Mouse (Mus musculus) layer of hippocampus, adult 2 months (tissue): ENCODE results near the gene Cep70. TPM values are rescaled to one million over a fixed set of nuclear protein-coding genes. Genes with fewer than 3 reads are reported as not detected.

Experiments
- DNase-seq, 2 experiments: peaks; one replicate each; pipeline ENCODE4 v3.0.0; 2022; ENCODE audit warnings: low spot score in 2 of 2
- H3K27ac ChIP-seq: fragments of 200-600 bp; 2 replicates; pipeline ENCODE4 v1.8.1; 2022
- H3K4me3 ChIP-seq: fragments of 200-600 bp; 2 replicates; pipeline ENCODE4 v1.8.1; 2022; ENCODE audit warnings: mild to moderate bottlenecking
- CTCF ChIP-seq: fragments of 200-600 bp; conservative IDR thresholded peaks from 2 replicates; pipeline ENCODE4 v1.8.1; 2022; ENCODE audit warnings: antibody characterized with exemption, mild to moderate bottlenecking, moderate library complexity
- long read RNA-seq, 2 experiments: library from polyadenylated mRNA; stranded (forward); transcript quantifications; one replicate each; pipeline ENCODE4 v2.0.0; 2021; ENCODE audit warnings: borderline mapping rate in 2 of 2
- total RNA-seq, 2 experiments: library from RNA; stranded (reverse); gene quantifications; 2 replicates each; pipeline ENCODE4 v1.2.3; 2021

The Cep70 gene
- 10 to 100 TPM; 27.5 to 34.0 TPM for total RNA-seq
- long read RNA-seq, experiment 1, partial matches to known transcripts, result 0 of 13 reads
- long read RNA-seq, experiment 1, other reads (novel, unspliced or antisense), result 8 of 13 reads
- long read RNA-seq, experiment 2, transcript Cep70-201 (18 exons, 2,606 nt), result major isoform, 5 of 14 reads
- long read RNA-seq, experiment 2, partial matches to known transcripts, result 2 of 14 reads
- long read RNA-seq, experiment 2, other reads (novel, unspliced or antisense), result 7 of 14 reads

DNA sequence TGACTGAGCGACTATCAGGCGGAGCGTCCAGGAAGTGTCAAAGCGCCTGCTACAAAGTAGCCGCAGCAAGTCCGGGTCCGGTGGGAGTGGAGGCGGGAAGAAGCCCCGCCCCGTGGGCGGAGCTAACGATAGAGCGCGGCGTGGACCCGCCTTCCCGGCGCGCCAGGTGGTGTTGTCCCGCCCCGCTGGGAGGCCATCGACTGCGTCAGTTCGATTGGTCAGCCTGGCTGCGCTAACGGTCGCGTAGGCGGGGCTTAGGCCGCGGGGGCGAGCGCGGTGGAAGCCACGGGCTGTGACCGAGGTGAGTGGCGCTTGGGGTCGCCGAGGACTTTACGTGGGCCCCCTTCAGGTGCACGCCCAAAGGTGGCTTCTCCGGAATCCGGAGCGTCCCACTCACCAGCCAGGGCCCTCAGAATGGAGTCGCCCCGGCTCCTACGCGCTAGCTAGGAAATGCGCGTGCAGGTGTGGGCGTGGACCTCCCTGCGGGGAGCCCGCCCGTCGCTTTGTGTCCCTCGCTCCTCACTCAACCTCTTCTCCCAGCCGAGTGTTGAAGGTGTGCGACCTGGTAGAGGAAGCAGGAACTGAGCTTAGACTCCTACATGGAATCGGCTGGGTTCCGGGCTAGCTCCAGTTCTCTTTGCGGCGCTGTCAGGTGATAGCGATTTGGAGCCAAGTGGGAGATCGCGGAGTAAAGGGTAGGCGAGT is at the start of gene Cep70:
Gene Cep70 (plus strand): TSS at position 178 of the 705 bp plus-strand sequence.
- no peak for TF ChIP-seq CTCF
- Histone ChIP-seq H3K4me3 (peak within 1 kb of the TSS; percentile 68), H3K27ac (peak within 1 kb of the TSS; percentile 94)
- peak; percentile 95 for DNase-seq

DNA sequence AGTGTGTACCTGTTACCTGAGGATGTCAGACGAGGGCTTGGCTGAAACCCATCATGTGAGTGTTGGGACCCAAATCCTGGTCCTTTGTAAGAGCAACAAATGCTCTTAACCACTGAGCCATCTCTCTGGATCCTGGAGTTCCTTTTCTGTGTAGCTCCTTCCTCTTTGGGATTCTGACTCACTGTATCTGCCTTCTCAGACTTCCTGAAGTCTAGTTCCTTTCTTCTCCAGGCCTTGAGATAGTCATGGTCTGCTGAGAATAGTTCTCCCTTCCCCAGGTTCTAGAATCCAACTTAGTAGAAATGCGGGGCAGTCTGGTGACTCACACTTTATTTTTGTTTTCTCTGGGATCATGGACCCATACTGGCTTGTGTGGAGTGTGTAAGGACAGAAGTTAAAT is 30.5 kb upstream of the Cep70 start:
- no peak for DNase-seq
- no peak for TF ChIP-seq CTCF
- Histone ChIP-seq H3K27ac (no peak overlapping the region), H3K4me3 (no peak overlapping the region)

- no peak for DNase-seq
- TF ChIP-seq CTCF, result no peak
- Histone ChIP-seq H3K27ac (no peak overlapping the region), H3K4me3 (no peak overlapping the region)
Measured at GRCm38 (mm10) chr9:99216182-99216581, 27.0 kb upstream of the Cep70 start.

DNA sequence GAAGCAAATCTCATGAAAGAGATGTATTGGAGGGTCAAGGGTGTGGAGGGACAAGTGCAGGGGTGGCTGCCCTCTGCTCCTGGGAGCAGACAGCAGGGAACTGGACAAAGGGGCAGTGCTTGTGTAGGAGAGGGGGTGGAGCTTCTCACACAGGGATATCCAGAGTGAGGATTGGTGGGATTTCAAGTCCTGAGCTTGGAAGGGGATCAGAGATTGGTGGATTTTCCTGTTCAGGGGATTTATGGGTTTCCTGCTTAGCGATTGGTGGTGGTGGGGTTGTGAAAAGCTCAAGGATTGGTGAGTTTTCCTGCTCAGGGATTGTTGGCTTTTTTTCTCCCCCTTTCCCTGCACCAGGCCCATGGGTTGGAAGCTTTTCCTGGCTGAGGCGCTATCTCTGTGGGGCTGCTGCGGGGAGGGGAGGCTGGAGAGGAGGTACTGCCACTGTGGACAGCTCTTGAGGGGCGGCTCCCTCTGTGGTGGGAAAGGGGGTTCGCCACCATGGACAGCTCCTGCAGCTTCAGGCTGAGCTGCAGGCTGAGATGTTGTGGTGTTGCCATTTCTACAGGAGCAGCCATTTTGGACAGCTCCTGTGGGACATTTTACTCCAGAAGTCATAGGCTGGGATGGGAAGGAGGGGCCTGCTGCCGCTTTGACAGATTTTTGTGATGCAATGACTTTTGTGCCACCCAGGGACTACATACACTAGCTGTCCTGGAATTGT is 25.0 kb upstream of the Cep70 start:
- Histone ChIP-seq H3K4me3 (no peak overlapping the region), H3K27ac (no peak overlapping the region)
- TF ChIP-seq CTCF, result no peak
- DNase-seq, result no peak

- no peak for TF ChIP-seq CTCF
- Histone ChIP-seq H3K27ac (no peak overlapping the region), H3K4me3 (no peak overlapping the region)
- no peak for DNase-seq
Measured at GRCm38 (mm10) chr9:99221636-99222035, 21.5 kb upstream of the Cep70 start.

DNA sequence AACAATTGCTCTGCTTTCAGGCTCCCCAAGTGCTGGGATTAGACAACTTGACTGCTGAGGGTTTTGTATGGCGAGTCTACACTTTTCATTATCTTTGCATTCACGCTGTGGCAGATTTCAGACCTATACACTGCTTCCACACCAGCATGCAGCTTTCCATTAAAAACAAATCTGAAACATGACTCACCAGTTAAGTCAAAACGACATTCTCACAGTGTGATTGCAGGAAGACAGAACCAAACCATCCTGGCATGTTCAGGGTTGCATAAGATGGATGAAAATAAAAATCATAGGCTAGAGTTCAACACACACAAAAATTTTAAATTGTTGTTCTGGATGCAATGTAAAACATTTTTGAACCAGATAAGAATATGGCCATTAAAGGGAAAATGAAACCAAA is 18.6 kb upstream of the Cep70 start:
- no peak for TF ChIP-seq CTCF
- DNase-seq, result no peak
- H3K27ac ChIP-seq, result no peak overlapping the region
- no peak overlapping the region for H3K4me3 ChIP-seq

DNA sequence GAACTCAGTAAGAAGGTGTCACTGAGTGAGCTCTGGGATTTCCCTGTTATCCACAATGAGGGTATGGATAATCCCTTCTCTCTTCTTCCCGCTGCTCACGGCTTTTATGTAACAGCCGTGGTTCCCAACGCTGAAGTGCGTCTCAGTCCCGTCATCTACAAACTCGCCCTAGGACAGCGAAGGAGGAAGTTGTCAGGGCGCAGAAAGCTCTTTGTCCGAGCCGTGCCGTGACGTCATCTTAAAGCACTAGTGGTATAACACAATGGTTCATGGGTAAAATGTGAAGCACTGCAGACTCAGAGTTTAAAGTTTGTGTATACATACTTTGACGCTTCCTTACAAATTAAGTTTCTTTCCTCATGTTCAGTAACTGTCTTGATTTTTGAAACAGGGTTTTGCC is 13.7 kb upstream of the Cep70 start:
- DNase-seq, result no peak
- TF ChIP-seq CTCF, result no peak
- H3K4me3 ChIP-seq, result no peak overlapping the region
- H3K27ac ChIP-seq, result no peak overlapping the region

GRCm38 (mm10) chr9:99237139-99237538 is 6.0 kb upstream of the Cep70 start, which contains the start of gene Faiml:
TSS of gene Faiml (minus strand) at chr9:99237239.
- DNase-seq, result no peak

DNA sequence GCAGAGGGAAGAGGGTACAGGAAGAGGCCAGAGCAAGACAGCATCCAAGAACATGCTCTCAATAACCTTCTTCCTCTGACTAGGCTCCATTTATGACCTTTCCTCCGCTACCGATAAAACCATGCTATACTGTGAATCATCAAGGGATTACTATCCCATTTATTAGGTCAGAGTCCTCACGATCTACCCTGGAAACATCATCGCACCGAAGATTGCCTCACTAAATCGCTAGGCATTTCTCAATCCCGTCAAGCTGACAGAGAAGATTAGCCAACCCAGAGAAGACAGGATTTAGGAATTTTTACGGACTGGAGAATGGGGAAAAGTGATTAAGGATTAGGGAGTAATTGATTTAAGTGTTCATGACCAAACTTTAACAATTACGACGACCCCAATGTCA is 4.9 kb upstream of the Cep70 start:
- Histone ChIP-seq H3K4me3 (no peak overlapping the region), H3K27ac (no peak overlapping the region)
- TF ChIP-seq CTCF, result no peak
- DNase-seq, result no peak

More at GRCm38 (mm10) chr9:99237139-99237538, 6.0 kb upstream of the Cep70 start, which contains the start of gene Faiml:
- no peak for TF ChIP-seq CTCF
- H3K4me3 ChIP-seq, result no peak within 1 kb of the TSS
- no peak within 1 kb of the TSS for H3K27ac ChIP-seq

DNA sequence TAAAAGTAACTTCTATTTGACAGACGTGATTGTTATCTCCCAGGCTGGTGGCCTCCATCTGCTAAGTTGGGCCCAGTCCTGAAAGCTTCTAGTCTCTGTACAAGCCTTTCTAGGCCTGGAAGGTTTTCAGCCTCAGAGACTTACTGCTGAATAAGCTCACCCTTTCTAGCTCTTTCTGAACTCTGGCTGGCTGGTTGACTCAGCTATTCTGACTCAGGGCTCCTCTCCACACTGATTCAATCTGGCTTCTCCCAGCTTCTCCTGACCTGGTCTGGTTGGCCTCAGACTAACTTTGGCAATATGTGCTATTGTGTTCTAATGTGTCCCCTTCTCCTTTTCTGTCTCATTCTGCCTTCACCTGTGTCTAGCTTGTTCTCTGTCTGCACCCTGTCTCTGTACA is 3.9 kb upstream of the Cep70 start:
- DNase-seq, result no peak
- H3K4me3 ChIP-seq, result no peak overlapping the region
- no peak for TF ChIP-seq CTCF
- no peak overlapping the region for H3K27ac ChIP-seq

- DNase-seq, result no peak
- TF ChIP-seq CTCF, result no peak
- no peak overlapping the region for H3K27ac ChIP-seq
- H3K4me3 ChIP-seq, result no peak overlapping the region
Measured at GRCm38 (mm10) chr9:99240571-99240970, 2.6 kb upstream of the Cep70 start.

DNA sequence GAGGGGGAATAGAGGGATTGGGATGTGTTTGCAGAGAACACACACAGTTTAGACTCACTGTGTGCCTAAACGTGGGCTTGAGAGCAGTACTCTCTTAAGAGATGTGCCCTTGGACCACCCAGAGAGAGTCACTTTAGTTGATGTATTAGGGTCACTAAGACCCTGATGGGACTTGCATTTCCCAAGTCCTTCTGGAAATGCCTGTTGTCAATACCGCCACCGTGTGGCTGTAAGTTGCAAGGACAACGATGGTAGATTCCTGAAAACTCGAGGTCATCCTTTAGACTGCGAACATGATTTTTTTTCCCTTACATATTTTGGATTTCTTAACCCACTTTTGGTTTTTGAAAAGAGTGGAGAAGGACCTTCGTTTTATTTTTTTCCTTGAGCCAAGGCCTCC is 1.1 kb upstream of the Cep70 start:
- TF ChIP-seq CTCF, result peak; percentile 97
- Histone ChIP-seq H3K4me3 (peak overlapping the region; percentile 68), H3K27ac (peak overlapping the region; percentile 94)
- peak; percentile 42 to 65 for DNase-seq

- no peak; the same call in 1 of the 2 replicates for TF ChIP-seq CTCF
- peak in 1 of 2 experiments; percentile 6 for DNase-seq
- peak overlapping the region; percentile 94 for H3K27ac ChIP-seq
- H3K4me3 ChIP-seq, result peak overlapping the region; percentile 68
Measured at GRCm38 (mm10) chr9:99242533-99243189, 506 bp upstream of the Cep70 start.
